Mouse (Mus musculus): Measurements from ENCODE around the gene Iqgap1.

GRCm38 (mm10) chr7:80806331-80806730 lies 19.4 kb downstream of the Iqgap1 start:
- TF ChIP-seq CTCF (IDR thresholded peaks at IDR 0.05; ENCODE audit: borderline replicate concordance, insufficient read depth, low read length) (no peak), POLR2A (IDR thresholded peaks at IDR 0.05; ENCODE audit: low read depth, low read length) (no peak)
